In the genomic region with DNA sequence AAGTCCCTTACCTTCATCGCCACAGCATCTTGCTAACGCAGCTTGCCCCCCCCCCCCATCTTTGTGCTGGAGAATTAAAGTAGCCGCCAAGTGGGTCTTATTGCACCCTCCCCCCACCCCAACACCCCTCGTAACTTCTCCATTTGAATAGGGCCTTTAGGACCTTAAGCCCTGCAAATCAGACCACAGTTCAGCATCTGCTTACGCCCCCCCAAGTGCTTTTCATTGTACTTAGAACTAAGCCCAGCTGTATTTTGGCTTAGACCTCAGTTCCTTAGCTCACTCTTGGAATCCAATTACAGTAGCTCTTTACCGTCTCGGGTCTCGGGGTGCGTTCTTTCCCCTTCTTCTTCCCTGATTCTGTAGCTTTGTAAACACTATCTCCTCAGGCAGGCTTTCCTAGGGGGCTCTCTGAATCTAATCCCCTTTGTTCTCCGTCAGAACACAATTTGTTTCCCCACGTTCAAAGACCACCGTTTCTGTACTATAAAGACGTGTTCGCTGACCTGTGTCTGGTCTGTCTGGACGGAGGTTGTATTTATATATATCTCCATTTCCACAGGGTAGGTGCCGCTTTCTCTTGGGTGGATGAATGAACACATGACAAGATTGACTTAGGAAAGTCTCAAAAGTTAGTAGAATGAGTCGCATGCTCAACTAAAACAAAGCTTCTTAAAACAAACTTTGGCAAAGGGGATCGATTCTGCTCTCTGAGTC, we compare ENCODE assay signal across 8 mouse cellular contexts.
DNase-seq lines count a peak whose midpoint lies in the region; ATAC-seq and TF ChIP-seq lines count a peak whose summit lies in the region.

No protein-coding gene starts in this region.

- H3K4me3 ChIP-seq in liver, embryonic 11.5 days (ENCODE audit: low read depth, low read length) = no peak overlapping the region; the same call in 1 of the 2 replicates
- H3K4me3 ChIP-seq in forebrain, embryonic 10.5 days = peak overlapping the region; percentile 46
- no peak overlapping the region for H3K4me3 ChIP-seq in intestine, postnatal 0 days (ENCODE audit: low read depth, low read length)
- H3K4me3 ChIP-seq in left cerebral cortex, adult 2 months = no peak overlapping the region

- no peaks in the 10 kb centered on the region for H3K4me1 ChIP-seq in liver, embryonic 11.5 days (replicated peaks; ENCODE audit: control insufficient read depth, insufficient read depth, low read length)
- peaks cover 21% of the 10 kb centered on the region for H3K4me1 ChIP-seq in forebrain, embryonic 10.5 days
- no peaks in the 10 kb centered on the region for H3K4me1 ChIP-seq in intestine, postnatal 0 days (replicated peaks; ENCODE audit: control insufficient read depth, insufficient read depth, low read length)

- H3K9ac ChIP-seq in liver, embryonic 11.5 days (ENCODE audit: low read depth, low read length) = no peak overlapping the region
- no peak overlapping the region for H3K9ac ChIP-seq in intestine, postnatal 0 days (ENCODE audit: low read depth, low read length)

- no peaks in the 10 kb centered on the region for H3K27me3 ChIP-seq in liver, embryonic 11.5 days (replicated peaks; ENCODE audit: control insufficient read depth, insufficient read depth, low read length)
- H3K27me3 ChIP-seq in forebrain, embryonic 10.5 days (ENCODE audit: poor library complexity, severe bottlenecking) = peaks cover 28% of the 10 kb centered on the region
- H3K27me3 ChIP-seq in intestine, postnatal 0 days (replicated peaks; ENCODE audit: control insufficient read depth, insufficient read depth, low read length) = no peaks in the 10 kb centered on the region

- H3K36me3 ChIP-seq in liver, embryonic 11.5 days (ENCODE audit: control insufficient read depth, insufficient read depth, low read length) = no peaks in the 10 kb centered on the region
- H3K36me3 ChIP-seq in forebrain, embryonic 10.5 days (replicated peaks) = no peaks in the 10 kb centered on the region
- H3K36me3 ChIP-seq in intestine, postnatal 0 days (ENCODE audit: control insufficient read depth, insufficient read depth) = no peaks in the 10 kb centered on the region

- H3K4me2 ChIP-seq in liver, embryonic 11.5 days = peak overlapping the region; percentile 32
- 0 out of 2 replicates have a peak overlapping the region, but pooled peaks have one; percentile 21 for H3K4me2 ChIP-seq in intestine, postnatal 0 days (replicated peaks; ENCODE audit: low read depth)

- no peak overlapping the region for H3K27ac ChIP-seq in liver, embryonic 11.5 days (ENCODE audit: low read depth, low read length)
- peak overlapping the region; percentile 44; the same call in 1 of the 2 replicates for H3K27ac ChIP-seq in forebrain, embryonic 10.5 days
- H3K27ac ChIP-seq in intestine, postnatal 0 days (ENCODE audit: low read depth, low read length) = no peak overlapping the region
- no peak overlapping the region for H3K27ac ChIP-seq in left cerebral cortex, adult 2 months

- intact Hi-C loops in left cerebral cortex, adult 2 months (cut with DNase I) = no loop called here
- intact Hi-C loops in left cerebral cortex, postnatal 4 days (cut with DNase I) = no loop called here
- intact Hi-C loops in left cerebral cortex, postnatal 14 days (cut with DNase I) = no loop called here

- no peak for ATAC-seq in liver, embryonic 11.5 days (replicated peaks; ENCODE audit: low FRiP score)
- no peak for ATAC-seq in intestine, postnatal 0 days

- no peak for DNase-seq in liver, embryonic 11.5 days (ENCODE audit: low spot score)
- no peak for DNase-seq in liver
- DNase-seq in forebrain, embryonic 10.5 days (ENCODE audit: extremely low spot score, low spot score) = peak; percentile 21
- DNase-seq in retina, postnatal 1 day = peak; percentile 48
- no peak for DNase-seq in left cerebral cortex, adult 2 months (ENCODE audit: extremely low spot score in 1 of 2, low spot score in 2 of 2)
- no peak for DNase-seq in left cerebral cortex, postnatal 4 days
- DNase-seq in left cerebral cortex, postnatal 14 days (ENCODE audit: low spot score in 2 of 2) = no peak

- no peak for TF ChIP-seq CTCF in intestine, postnatal 0 days (IDR thresholded peaks at IDR 0.05; ENCODE audit: low read depth)
- no peak for TF ChIP-seq CTCF in left cerebral cortex, adult 2 months (IDR thresholded peaks at IDR 0.05)

- WGBS in liver, embryonic 11.5 days = 24% methylated on average over 18 of the region's 18 CpGs
- 2% methylated on average over 18 of the region's 18 CpGs for whole genome bisulfite sequencing in forebrain, embryonic 10.5 days
- WGBS in intestine, postnatal 0 days = 45% methylated on average over 18 of the region's 18 CpGs

- H3K9me3 ChIP-seq in liver, embryonic 11.5 days (ENCODE audit: control insufficient read depth, low read length) = no peaks in the 10 kb centered on the region
- no peaks in the 10 kb centered on the region for H3K9me3 ChIP-seq in forebrain, embryonic 10.5 days
- H3K9me3 ChIP-seq in intestine, postnatal 0 days (ENCODE audit: control insufficient read depth) = no peaks in the 10 kb centered on the region

Comparison
In these comparisons a context has a peak if more than half of its experiments do, and no peak if none do; other contexts are left out.
1. DNase-seq: peak in forebrain, embryonic 10.5 days (single experiment) and retina, postnatal 1 day (single experiment); none in liver, embryonic 11.5 days (single experiment), liver (single experiment), left cerebral cortex, adult 2 months (0 of 2), left cerebral cortex, postnatal 4 days (single experiment) and left cerebral cortex, postnatal 14 days (0 of 2).